Mouse (Mus musculus) stomach, embryonic 16.5 days (tissue): Measurements from ENCODE around the gene Asphd1. TPM values are rescaled to one million over a fixed set of nuclear protein-coding genes. Genes with fewer than 3 reads are reported as not detected.

Experiments
- ATAC-seq: fragments of 200-750 bp; cut with Nextera tagmentation; 2 replicates; pipeline ENCODE4 v1.8.0; 2017; ENCODE audit warnings: moderate number of reproducible peaks, moderate TSS enrichment; ENCODE audit not compliant: insufficient read depth, low FRiP score
- H3K27ac ChIP-seq: fragments of 300-500 bp; sonication (generic); 2 replicates; pipeline ENCODE4 v1.5.1; 2014; ENCODE audit warnings: low read length
- H3K27me3 ChIP-seq: fragments of 300-500 bp; sonication (generic); 2 replicates; pipeline ENCODE4 v1.6.1; 2014; ENCODE audit warnings: low read length, control low read depth, mixed read lengths; ENCODE audit not compliant: control insufficient read depth, insufficient read depth
- H3K36me3 ChIP-seq: fragments of 300-500 bp; sonication (generic); 2 replicates; pipeline ENCODE4 v1.6.1; 2014; ENCODE audit warnings: low read length; ENCODE audit not compliant: control insufficient read depth, insufficient read depth
- H3K4me1 ChIP-seq: fragments of 300-500 bp; sonication (generic); 2 replicates; pipeline ENCODE4 v1.6.1; 2014; ENCODE audit warnings: low read length, control low read depth, mixed read lengths; ENCODE audit not compliant: control insufficient read depth, insufficient read depth
- H3K4me2 ChIP-seq: fragments of 300-500 bp; sonication (generic); 2 replicates; pipeline ENCODE4 v1.6.1; 2014; ENCODE audit warnings: low read depth, low read length, mixed read lengths
- H3K4me3 ChIP-seq: fragments of 300-500 bp; sonication (generic); replicated peaks from 2 replicates; pipeline ENCODE4 v1.5.1; 2014; ENCODE audit warnings: mild to moderate bottlenecking, low read length
- H3K9ac ChIP-seq: fragments of 300-500 bp; sonication (generic); 2 replicates; pipeline ENCODE4 v1.6.1; 2014; ENCODE audit warnings: low read length
- H3K9me3 ChIP-seq: fragments of 300-500 bp; sonication (generic); replicated peaks from 2 replicates; pipeline ENCODE4 v1.6.1; 2016; ENCODE audit warnings: low read length, control low read depth; ENCODE audit not compliant: control insufficient read depth
- WGBS: fragments of 180-500 bp; shearing (Covaris S2); extraction: QIAGEN DNeasy Blood & Tissue Kit; methylation state at CpG from one replicate; pipeline ENCODE4 v1.1.7; 2014; 5-methylcytosine and 5-hydroxymethylcytosine counted together
- polyA plus RNA-seq: library from polyadenylated mRNA; unstranded; fragments of >200 nt; fragmentation: Nextera tagmentation; extraction: Ambion mirVana; gene quantifications from 2 replicates; pipeline ENCODE4 v1.2.1, GENCODE M21; 2015

Asphd1 gene
- polyA plus RNA-seq, 1 experiment from 2014 or later: 0.18 TPM

DNA sequence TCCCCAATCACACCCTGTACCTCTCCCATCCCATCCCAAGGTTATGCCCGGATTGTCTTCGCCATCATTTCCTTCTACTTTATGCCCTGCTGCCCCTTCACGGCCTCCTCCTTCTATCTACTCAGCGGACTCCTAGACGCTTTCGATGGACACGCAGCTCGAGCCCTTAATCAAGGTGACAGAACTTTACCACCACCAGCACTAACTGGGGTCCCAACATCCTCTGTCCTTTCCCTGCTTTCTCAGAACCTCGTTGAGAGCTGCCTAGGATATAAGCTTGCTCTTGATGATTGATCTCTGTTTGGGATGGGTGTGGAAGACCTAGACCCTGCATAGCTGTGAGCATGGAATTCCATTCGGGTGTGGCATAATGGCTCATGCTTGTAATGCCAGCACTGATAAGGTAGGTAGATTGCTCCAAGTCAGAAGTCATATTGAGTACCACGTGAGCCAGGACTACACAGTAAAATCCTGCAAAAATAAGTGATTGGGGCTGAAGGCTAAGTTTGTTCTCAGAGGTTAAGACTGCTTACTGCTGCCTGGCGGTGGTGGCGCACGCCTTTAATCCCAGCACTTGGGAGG, 27.6 kb upstream of the Asphd1 start:
- Histone ChIP-seq H3K4me3 (peak overlapping the region; percentile 98), H3K36me3 (peaks cover 8% of the 10 kb centered on the region; the same call in 1 of the 2 replicates), H3K4me2 (peak overlapping the region; percentile 74), H3K27ac (peak overlapping the region; percentile 97), H3K9ac (peak overlapping the region; percentile 98), H3K9me3 (no peaks in the 10 kb centered on the region), H3K27me3 (no peaks in the 10 kb centered on the region), H3K4me1 (no peaks in the 10 kb centered on the region)
- ATAC-seq: no peak
- WGBS: 20% methylated on average over 14 of the region's 14 CpGs

DNA sequence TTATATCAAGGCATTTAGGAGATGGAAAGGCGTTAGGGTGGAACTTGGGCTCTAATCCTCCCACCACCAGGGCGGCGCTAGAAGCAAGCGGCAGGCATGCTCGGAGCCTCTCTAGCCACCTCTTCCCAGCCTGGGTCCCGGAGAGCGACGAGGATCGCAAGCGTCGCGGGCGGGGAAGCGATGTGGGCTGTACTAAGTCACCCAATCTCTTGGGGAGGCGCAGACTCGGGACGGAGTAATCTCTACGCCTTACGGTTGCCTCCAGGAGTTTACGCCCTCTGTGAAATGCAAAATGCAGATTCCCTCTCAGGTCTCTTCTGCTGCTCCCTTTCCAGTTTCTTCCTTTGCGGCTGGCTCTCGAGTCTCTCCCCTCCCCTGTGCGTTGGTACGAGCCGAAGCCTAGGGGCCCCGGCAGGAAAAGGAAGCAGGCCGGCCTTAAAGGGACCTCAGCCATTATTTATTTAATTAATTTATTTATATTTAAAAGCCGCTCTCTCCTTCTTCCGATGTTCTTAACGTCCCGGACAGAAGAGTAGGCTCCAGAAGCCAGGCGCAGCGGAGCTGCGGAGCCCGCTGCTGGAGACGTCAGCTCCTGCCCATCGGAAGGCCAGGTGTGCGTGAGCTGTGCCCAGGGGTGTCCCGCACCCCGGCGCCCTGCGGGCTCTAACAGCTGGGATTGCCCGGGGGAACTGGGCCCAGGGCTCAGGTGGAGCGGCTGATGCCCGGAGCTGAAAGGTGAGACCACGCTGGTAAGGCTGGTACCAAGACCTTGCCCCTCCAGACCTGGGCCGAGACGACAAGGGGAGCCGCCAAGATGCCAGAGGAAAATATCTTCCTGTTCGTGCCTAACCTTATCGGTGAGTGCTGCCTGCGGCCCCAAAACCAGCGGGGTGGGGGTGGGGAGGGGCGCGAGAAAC, 26.8 kb upstream of the Asphd1 start, which contains the start of gene Cdiptos:
Gene Cdiptos, minus strand, starts transcription at position 149 of the 917 bp plus-strand sequence.
- ATAC-seq: peak; percentile 95
- Histone ChIP-seq H3K4me3 (peak within 1 kb of the TSS; percentile 98), H3K27me3 (no peaks in the 10 kb centered on the region), H3K9me3 (no peaks in the 10 kb centered on the region), H3K4me2 (peak within 1 kb of the TSS; percentile 74), H3K36me3 (peaks cover 8% of the 10 kb centered on the region; the same call in 1 of the 2 replicates), H3K27ac (peak within 1 kb of the TSS; percentile 97), H3K9ac (peak within 1 kb of the TSS; percentile 98), H3K4me1 (no peaks in the 10 kb centered on the region)
- under 1% methylated on average over 55 of the region's 55 CpGs for WGBS

DNA sequence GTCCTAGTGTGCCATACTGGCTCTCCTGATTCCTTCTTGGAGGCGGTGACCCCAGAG, 26.3 kb upstream of the Asphd1 start, which contains the start of gene Cdipt:
Gene Cdipt, plus strand, starts transcription at position 22 of the 57 bp plus-strand sequence.
- peak within 1 kb of the TSS; percentile 74 for H3K4me2 ChIP-seq
- peaks cover 8% of the 10 kb centered on the region; the same call in 1 of the 2 replicates for H3K36me3 ChIP-seq
- peak within 1 kb of the TSS; percentile 97 for H3K27ac ChIP-seq
- no peaks in the 10 kb centered on the region for H3K27me3 ChIP-seq
- peak within 1 kb of the TSS; percentile 98 for H3K4me3 ChIP-seq
- ATAC-seq: no peak
- peak within 1 kb of the TSS; percentile 98 for H3K9ac ChIP-seq
- no peaks in the 10 kb centered on the region for H3K4me1 ChIP-seq
- 17% methylated on average over 1 of the region's 1 CpGs for WGBS
- H3K9me3 ChIP-seq: no peaks in the 10 kb centered on the region

DNA sequence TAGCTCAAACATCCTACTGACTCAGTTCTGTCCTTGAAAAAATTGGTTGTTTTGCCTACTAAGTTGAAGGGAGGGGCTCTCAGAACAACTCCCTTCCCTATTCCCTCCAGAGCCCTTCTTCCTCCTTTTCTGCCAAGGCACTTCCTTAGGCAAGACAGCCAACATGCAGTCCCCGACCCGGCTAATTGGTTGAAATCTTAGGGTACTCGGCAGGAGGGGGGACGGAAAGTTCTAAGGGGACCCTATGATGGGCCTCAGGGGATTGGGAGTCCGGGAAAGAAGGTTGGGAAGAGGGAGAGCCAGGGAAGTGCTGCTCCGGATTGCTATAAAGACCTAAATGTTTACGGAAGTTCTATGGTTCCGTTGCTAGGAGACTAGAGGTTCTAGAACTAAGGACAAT, 26.1 kb upstream of the Asphd1 start:
- no peak for ATAC-seq
- Histone ChIP-seq H3K4me2 (peak overlapping the region; percentile 74), H3K36me3 (peaks cover 8% of the 10 kb centered on the region; the same call in 1 of the 2 replicates), H3K9ac (peak overlapping the region; percentile 98), H3K9me3 (no peaks in the 10 kb centered on the region), H3K27ac (peak overlapping the region; percentile 97), H3K4me3 (peak overlapping the region; percentile 98), H3K4me1 (no peaks in the 10 kb centered on the region), H3K27me3 (no peaks in the 10 kb centered on the region)
- WGBS: 11% methylated on average over 8 of the region's 8 CpGs

DNA sequence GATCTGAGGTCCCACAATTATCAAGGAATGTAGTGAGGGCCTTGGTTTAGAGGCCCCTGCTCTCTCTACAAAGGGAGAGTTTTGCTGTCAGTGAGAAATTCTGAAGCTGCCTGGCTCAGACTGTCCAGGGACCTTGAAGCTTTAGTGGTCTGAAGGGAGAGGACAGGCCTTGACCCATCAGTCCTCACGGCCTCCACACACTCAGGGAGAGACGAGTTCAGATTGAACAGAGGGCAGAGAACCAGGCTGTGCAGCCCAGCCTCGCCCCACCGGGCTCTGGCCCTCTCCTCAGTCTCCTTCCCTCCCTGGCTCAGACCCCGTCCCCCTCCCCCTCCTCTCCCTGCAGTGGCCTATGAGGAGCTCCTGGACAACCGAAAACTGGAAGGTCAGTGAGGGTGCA, 18.0 kb upstream of the Asphd1 start:
- 63% methylated on average over 6 of the region's 6 CpGs for WGBS

DNA sequence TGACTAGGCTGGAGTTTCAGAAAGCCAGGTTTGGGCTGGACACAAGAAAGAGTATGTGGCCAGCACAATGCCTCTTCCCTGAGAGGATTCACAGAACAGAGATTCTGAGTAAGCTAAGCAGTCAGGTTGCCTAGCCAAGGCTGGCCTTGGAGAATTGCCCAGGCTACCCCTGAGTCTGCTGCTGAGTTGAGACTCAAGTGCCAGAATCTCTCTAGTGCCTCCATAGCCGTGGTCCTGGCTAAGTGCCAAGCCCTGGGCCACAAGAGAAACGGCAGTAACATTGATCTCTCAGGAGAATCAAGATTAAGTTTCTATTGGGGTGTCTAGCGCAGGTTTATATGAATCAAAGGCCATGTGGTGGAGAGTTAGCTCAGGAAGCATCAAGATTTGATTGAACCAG, 16.2 kb upstream of the Asphd1 start:
- Histone ChIP-seq H3K27me3 (no peaks in the 10 kb centered on the region), H3K9me3 (no peaks in the 10 kb centered on the region), H3K4me1 (no peaks in the 10 kb centered on the region), H3K36me3 (no peaks in the 10 kb centered on the region), H3K27ac (no peak overlapping the region), H3K4me3 (no peak overlapping the region), H3K4me2 (no peak overlapping the region), H3K9ac (no peak overlapping the region)
- no peak for ATAC-seq
- 43% methylated on average over 3 of the region's 3 CpGs for WGBS

More for the DNA sequence above, 18.0 kb upstream of the Asphd1 start:
- Histone ChIP-seq H3K4me2 (no peak overlapping the region), H3K9ac (no peak overlapping the region), H3K27me3 (no peaks in the 10 kb centered on the region), H3K4me1 (no peaks in the 10 kb centered on the region), H3K36me3 (no peaks in the 10 kb centered on the region), H3K27ac (no peak overlapping the region), H3K9me3 (no peaks in the 10 kb centered on the region), H3K4me3 (no peak overlapping the region)
- no peak for ATAC-seq

DNA sequence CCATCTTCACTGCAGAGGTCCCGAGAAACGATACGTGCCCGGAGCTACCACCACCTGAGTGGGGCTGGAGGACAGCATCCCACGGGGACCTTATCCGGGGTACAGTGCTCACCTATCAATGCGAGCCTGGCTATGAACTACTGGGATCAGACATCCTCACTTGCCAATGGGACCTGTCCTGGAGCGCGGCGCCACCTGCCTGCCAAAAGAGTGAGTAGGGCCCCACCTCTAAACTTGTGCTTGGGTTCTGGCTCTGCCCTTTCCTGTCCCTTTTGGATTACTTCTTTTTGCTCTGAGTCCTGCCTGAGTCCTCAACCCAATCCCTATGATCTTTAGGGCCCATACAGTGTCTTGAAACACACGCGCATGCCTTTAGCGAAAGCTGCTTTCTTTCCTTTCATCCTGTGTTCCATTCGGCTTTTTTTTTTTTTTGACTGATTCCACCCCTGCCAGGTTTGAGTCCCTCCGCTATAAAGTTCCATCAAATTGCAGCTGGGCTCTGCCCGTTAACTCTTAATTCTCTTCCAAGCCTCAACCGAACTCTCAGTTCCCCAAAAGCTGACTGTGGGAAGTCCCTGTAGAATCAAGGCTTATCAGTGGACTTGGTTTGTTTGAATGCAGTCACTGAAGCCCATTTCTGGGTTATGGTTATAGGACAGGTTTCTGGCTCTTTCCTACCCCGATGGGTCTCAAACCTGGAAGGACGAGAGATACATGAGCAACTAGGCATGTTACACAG, 14.3 kb upstream of the Asphd1 start:
- WGBS: 28% methylated on average over 19 of the region's 19 CpGs
- no peak overlapping the region for H3K4me2 ChIP-seq

DNA sequence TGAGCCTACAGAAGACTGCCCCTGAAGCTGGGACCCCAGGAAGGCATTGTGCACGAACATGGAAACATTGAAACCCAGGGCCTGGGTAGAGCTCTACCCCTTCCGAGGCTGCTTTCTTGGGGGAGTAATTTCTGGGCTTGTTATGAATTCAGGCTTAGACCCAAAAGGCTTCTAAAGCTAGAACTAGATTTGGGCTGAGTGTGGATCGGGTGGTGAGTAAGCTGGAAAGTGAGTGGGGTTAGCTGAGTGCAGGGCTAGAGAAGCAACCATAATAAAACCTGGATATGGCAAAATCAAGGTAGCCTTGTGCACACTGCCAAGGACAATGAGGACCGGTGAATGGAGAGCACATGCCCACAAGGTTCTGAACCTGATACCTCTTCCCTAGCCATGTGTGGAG, 12.6 kb upstream of the Asphd1 start:
- Histone ChIP-seq H3K27ac (no peak overlapping the region), H3K4me2 (no peak overlapping the region), H3K4me3 (no peak overlapping the region), H3K36me3 (no peaks in the 10 kb centered on the region), H3K4me1 (no peaks in the 10 kb centered on the region), H3K9me3 (no peaks in the 10 kb centered on the region), H3K27me3 (no peaks in the 10 kb centered on the region), H3K9ac (no peak overlapping the region)
- no peak for ATAC-seq
- 82% methylated on average over 4 of the region's 4 CpGs for WGBS

More for the DNA sequence above, 14.3 kb upstream of the Asphd1 start:
- no peak for ATAC-seq
- no peak overlapping the region for H3K4me3 ChIP-seq
- no peak overlapping the region for H3K9ac ChIP-seq
- H3K4me1 ChIP-seq: no peaks in the 10 kb centered on the region
- no peaks in the 10 kb centered on the region for H3K36me3 ChIP-seq
- no peak overlapping the region for H3K27ac ChIP-seq
- no peaks in the 10 kb centered on the region for H3K27me3 ChIP-seq
- H3K9me3 ChIP-seq: no peaks in the 10 kb centered on the region

DNA sequence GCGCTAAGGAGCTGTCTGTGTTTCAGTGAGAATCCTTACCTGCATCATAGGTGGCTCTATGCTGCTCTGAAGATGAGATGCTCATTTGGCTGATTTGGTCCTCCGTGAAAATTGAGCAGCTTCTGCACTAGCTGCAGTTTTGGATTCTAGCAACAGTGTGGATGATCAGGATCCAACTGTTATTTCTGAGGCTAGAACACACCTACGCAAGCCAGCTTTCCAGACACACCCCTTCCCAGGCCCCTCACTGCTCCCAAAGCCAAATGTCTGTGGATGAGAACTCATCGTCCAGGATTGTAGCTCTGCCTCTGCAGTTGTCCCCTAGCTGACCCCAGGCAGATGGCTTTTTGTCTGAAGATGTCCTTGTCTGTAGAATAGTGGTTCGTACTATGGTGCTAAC, 11.7 kb upstream of the Asphd1 start:
- no peaks in the 10 kb centered on the region for H3K9me3 ChIP-seq
- H3K36me3 ChIP-seq: no peaks in the 10 kb centered on the region
- no peak overlapping the region for H3K4me2 ChIP-seq
- H3K27ac ChIP-seq: no peak overlapping the region
- no peak for ATAC-seq
- H3K9ac ChIP-seq: no peak overlapping the region
- WGBS: 85% methylated on average over 5 of the region's 5 CpGs
- no peaks in the 10 kb centered on the region for H3K4me1 ChIP-seq
- no peaks in the 10 kb centered on the region for H3K27me3 ChIP-seq
- no peak overlapping the region for H3K4me3 ChIP-seq
